Mouse (Mus musculus) embryonic facial prominence, embryonic 14.5 days (tissue): ENCODE measurements around the gene Zscan5b. TPM values are rescaled to one million over a fixed set of nuclear protein-coding genes. Genes with fewer than 3 reads are reported as not detected.
A peak's percentile ranks its signal among the peaks of the same experiment; 100 is the strongest.

Source experiments
- ATAC-seq: fragments of 200-750 bp; cut with Nextera tagmentation; 2 replicates; pipeline ENCODE4 v1.8.0; 2017; ENCODE audit warnings: low read depth, moderate number of reproducible peaks, moderate TSS enrichment
- DNase-seq: peaks from one replicate; pipeline ENCODE4 v3.0.0-alpha.2; 2015; ENCODE audit warnings: low spot score
- H3K27ac ChIP-seq: fragments of 300-500 bp; sonication (generic); replicated peaks from 2 replicates; pipeline ENCODE4 v1.5.1; 2014; ENCODE audit warnings: low read depth, mild to moderate bottlenecking, low read length, moderate library complexity
- H3K27me3 ChIP-seq: fragments of 300-500 bp; sonication (generic); replicated peaks from 2 replicates; pipeline ENCODE4 v1.6.1; 2014; ENCODE audit warnings: low read length; ENCODE audit not compliant: control insufficient read depth, insufficient read depth
- H3K36me3 ChIP-seq: fragments of 300-500 bp; sonication (generic); 2 replicates; pipeline ENCODE4 v1.6.1; 2014; ENCODE audit warnings: low read length, mixed read lengths; ENCODE audit not compliant: control insufficient read depth, insufficient read depth
- H3K4me1 ChIP-seq: fragments of 300-500 bp; sonication (generic); 2 replicates; pipeline ENCODE4 v1.6.1; 2014; ENCODE audit warnings: antibody characterized with exemption, low read length; ENCODE audit not compliant: control insufficient read depth, insufficient read depth
- H3K4me2 ChIP-seq: fragments of 300-500 bp; sonication (generic); 2 replicates; pipeline ENCODE4 v1.6.1; 2014; ENCODE audit warnings: low read depth, mild to moderate bottlenecking, low read length, moderate library complexity, mixed read lengths
- H3K4me3 ChIP-seq: fragments of 300-500 bp; sonication (generic); 2 replicates; pipeline ENCODE4 v1.5.1; 2014; ENCODE audit warnings: low read depth, mild to moderate bottlenecking, low read length
- H3K9ac ChIP-seq: fragments of 300-500 bp; sonication (generic); 2 replicates; pipeline ENCODE4 v1.6.1; 2014; ENCODE audit warnings: low read depth, mild to moderate bottlenecking, low read length, moderate library complexity, mixed read lengths
- H3K9me3 ChIP-seq: fragments of 300-500 bp; sonication (generic); 2 replicates; pipeline ENCODE4 v1.6.1; 2016; ENCODE audit warnings: low read length; ENCODE audit not compliant: control insufficient read depth
- WGBS: fragments of 180-500 bp; shearing (Covaris S2); extraction: QIAGEN DNeasy Blood & Tissue Kit; methylation state at CpG from one replicate; pipeline ENCODE4 v1.1.7; 2014; 5-methylcytosine and 5-hydroxymethylcytosine counted together
- polyA plus RNA-seq: library from polyadenylated mRNA; unstranded; fragments of >200 nt; fragmentation: Nextera tagmentation; extraction: Ambion mirVana; gene quantifications from 2 replicates; pipeline ENCODE4 v1.2.1, GENCODE M21; 2014

The Zscan5b gene
- polyA plus RNA-seq, 1 experiment from 2014 or later: not detected

- H3K36me3 ChIP-seq: peaks cover 68% of the 10 kb centered on the region
- H3K4me2 ChIP-seq: no peak overlapping the region
- H3K27me3 ChIP-seq: no peaks in the 10 kb centered on the region
- 0 out of 2 replicates have a peak, but pooled peaks cover 4% of the 10 kb centered on the region for H3K9me3 ChIP-seq
- WGBS: 95% methylated on average over 2 of the region's 2 CpGs
- DNase-seq (no peak), ATAC-seq (no peak)
- H3K27ac ChIP-seq: no peak overlapping the region
- no peak overlapping the region for H3K4me3 ChIP-seq
- H3K9ac ChIP-seq: no peak overlapping the region
- no peaks in the 10 kb centered on the region for H3K4me1 ChIP-seq
Observed at GRCm38 (mm10) chr7:6186176-6186575, 35.9 kb upstream of the Zscan5b start.

GRCm38 (mm10) chr7:6186756-6187155 is 35.3 kb upstream of the Zscan5b start:
- ATAC-seq (no peak), DNase-seq (no peak)
- H3K4me3 ChIP-seq: no peak overlapping the region
- H3K9me3 ChIP-seq: 0 out of 2 replicates have a peak, but pooled peaks cover 4% of the 10 kb centered on the region
- H3K9ac ChIP-seq: no peak overlapping the region
- WGBS: 80% methylated on average over 2 of the region's 2 CpGs
- peaks cover 66% of the 10 kb centered on the region for H3K36me3 ChIP-seq
- no peaks in the 10 kb centered on the region for H3K4me1 ChIP-seq
- H3K27me3 ChIP-seq: no peaks in the 10 kb centered on the region
- H3K27ac ChIP-seq: no peak overlapping the region
- H3K4me2 ChIP-seq: no peak overlapping the region

GRCm38 (mm10) chr7:6189542-6189941 is 32.5 kb upstream of the Zscan5b start:
- Histone ChIP-seq H3K4me3 (no peak overlapping the region), H3K4me2 (no peak overlapping the region), H3K27me3 (no peaks in the 10 kb centered on the region), H3K9ac (no peak overlapping the region), H3K27ac (no peak overlapping the region), H3K36me3 (peaks cover 55% of the 10 kb centered on the region), H3K9me3 (0 out of 2 replicates have a peak, but pooled peaks cover 4% of the 10 kb centered on the region), H3K4me1 (no peaks in the 10 kb centered on the region)
- no peak for DNase-seq
- ATAC-seq: no peak
- 63% methylated on average over 24 of the region's 45 CpGs for WGBS

GRCm38 (mm10) chr7:6191376-6191775 is 30.7 kb upstream of the Zscan5b start:
- Histone ChIP-seq H3K9me3 (no peaks in the 10 kb centered on the region), H3K4me1 (no peaks in the 10 kb centered on the region), H3K27me3 (no peaks in the 10 kb centered on the region), H3K27ac (no peak overlapping the region), H3K9ac (no peak overlapping the region), H3K4me3 (no peak overlapping the region), H3K4me2 (no peak overlapping the region), H3K36me3 (peaks cover 39% of the 10 kb centered on the region)
- DNase-seq (peak; percentile 62), ATAC-seq (no peak)
- 47% methylated on average over 3 of the region's 3 CpGs for WGBS

GRCm38 (mm10) chr7:6194129-6194528 is 27.9 kb upstream of the Zscan5b start:
- no peak overlapping the region for H3K4me3 ChIP-seq
- H3K27me3 ChIP-seq: no peaks in the 10 kb centered on the region
- H3K9me3 ChIP-seq: no peaks in the 10 kb centered on the region
- no peak overlapping the region for H3K4me2 ChIP-seq
- DNase-seq (peak; percentile 42), ATAC-seq (peak; percentile 85)
- H3K27ac ChIP-seq: no peak overlapping the region
- peaks cover 12% of the 10 kb centered on the region for H3K36me3 ChIP-seq
- no peak overlapping the region for H3K9ac ChIP-seq
- no peaks in the 10 kb centered on the region for H3K4me1 ChIP-seq
- WGBS: 15% methylated on average over 5 of the region's 5 CpGs

- no peak for ATAC-seq
Observed at GRCm38 (mm10) chr7:6195777-6196176, 26.3 kb upstream of the Zscan5b start.

GRCm38 (mm10) chr7:6196790-6197189 is 25.3 kb upstream of the Zscan5b start, which contains the start of gene Galp:
Gene Galp, plus strand, starts transcription at chr7:6197090.
- no peaks in the 10 kb centered on the region for H3K36me3 ChIP-seq
- no peak within 1 kb of the TSS for H3K4me2 ChIP-seq
- ATAC-seq (no peak), DNase-seq (no peak)
- no peak within 1 kb of the TSS for H3K4me3 ChIP-seq
- H3K4me1 ChIP-seq: no peaks in the 10 kb centered on the region
- 70% methylated on average over 3 of the region's 3 CpGs for WGBS
- no peak within 1 kb of the TSS for H3K27ac ChIP-seq
- H3K9ac ChIP-seq: no peak within 1 kb of the TSS
- peaks cover 5% of the 10 kb centered on the region; the same call in 1 of the 2 replicates for H3K9me3 ChIP-seq
- H3K27me3 ChIP-seq: no peaks in the 10 kb centered on the region

More at GRCm38 (mm10) chr7:6195777-6196176, 26.3 kb upstream of the Zscan5b start:
- no peaks in the 10 kb centered on the region for H3K36me3 ChIP-seq
- H3K9ac ChIP-seq: no peak overlapping the region
- H3K4me1 ChIP-seq: no peaks in the 10 kb centered on the region
- no peak overlapping the region for H3K27ac ChIP-seq
- H3K4me3 ChIP-seq: no peak overlapping the region
- 52% methylated on average over 2 of the region's 2 CpGs for WGBS
- H3K4me2 ChIP-seq: no peak overlapping the region
- H3K9me3 ChIP-seq: peaks cover 5% of the 10 kb centered on the region; the same call in 1 of the 2 replicates
- no peaks in the 10 kb centered on the region for H3K27me3 ChIP-seq
- no peak for DNase-seq

GRCm38 (mm10) chr7:6204200-6204599 is 17.9 kb upstream of the Zscan5b start:
- H3K4me3 ChIP-seq: no peak overlapping the region
- WGBS: 74% methylated on average over 3 of the region's 3 CpGs
- no peak for DNase-seq

GRCm38 (mm10) chr7:6213144-6213543 is 8.9 kb upstream of the Zscan5b start:
- 43% methylated on average over 5 of the region's 5 CpGs for WGBS
- Histone ChIP-seq H3K9ac (no peak overlapping the region), H3K36me3 (no peaks in the 10 kb centered on the region), H3K4me1 (no peaks in the 10 kb centered on the region), H3K9me3 (no peaks in the 10 kb centered on the region), H3K4me2 (no peak overlapping the region), H3K27me3 (no peaks in the 10 kb centered on the region), H3K27ac (no peak overlapping the region), H3K4me3 (no peak overlapping the region)
- ATAC-seq: no peak
- DNase-seq: no peak

More at GRCm38 (mm10) chr7:6204200-6204599, 17.9 kb upstream of the Zscan5b start:
- Histone ChIP-seq H3K9ac (no peak overlapping the region), H3K9me3 (peaks cover 5% of the 10 kb centered on the region; the same call in 1 of the 2 replicates), H3K36me3 (no peaks in the 10 kb centered on the region), H3K27me3 (no peaks in the 10 kb centered on the region), H3K27ac (no peak overlapping the region), H3K4me2 (no peak overlapping the region), H3K4me1 (no peaks in the 10 kb centered on the region)
- no peak for ATAC-seq
